ENCODE assay signal across 8 mouse cellular contexts in genomic region chr4:63545231-63545958, GRCm38 (mm10). TPM values are rescaled to one million over a fixed set of nuclear protein-coding genes. Genes with fewer than 3 reads are reported as not detected.
A peak's percentile ranks its signal among the peaks of the same experiment; 100 is the strongest.
DNase-seq lines count a peak whose midpoint lies in the region; ATAC-seq and TF ChIP-seq lines count a peak whose summit lies in the region.

No protein-coding gene starts in this region.

- H3K36me3 ChIP-seq in heart, embryonic 10.5 days = peaks cover 20% of the 10 kb centered on the region
- peaks cover 39% of the 10 kb centered on the region for H3K36me3 ChIP-seq in G1E (replicated peaks)
- H3K36me3 ChIP-seq in hindbrain, embryonic 10.5 days = peaks cover 30% of the 10 kb centered on the region

- no peak for TF ChIP-seq CTCF in G1E (IDR thresholded peaks at IDR 0.05; ENCODE audit: low read depth, low read length)

- no peak for DNase-seq in heart, embryonic 10.5 days (ENCODE audit: low spot score)
- no peak for DNase-seq in heart, postnatal 14 days
- no peak for DNase-seq in G1E (ENCODE audit: low spot score)
- DNase-seq in hindbrain, embryonic 10.5 days (ENCODE audit: low spot score) = no peak
- peak; percentile 7 for DNase-seq in lung, postnatal 14 days
- DNase-seq in layer of hippocampus, adult 11-12 months (ENCODE audit: low spot score) = no peak
- DNase-seq in testis, postnatal 14 days (ENCODE audit: low spot score) = no peak

- WGBS in heart, embryonic 10.5 days = 23% methylated on average over 26 of the region's 26 CpGs
- WGBS in hindbrain, embryonic 10.5 days = 22% methylated on average over 26 of the region's 26 CpGs

- ATAC-seq in G1E (ENCODE audit: extremely low read depth, insufficient number of reproducible peaks, low FRiP score, poor library complexity, severe bottlenecking) = no peak
- ATAC-seq in monocyte, adult 5-6 weeks (replicated peaks; ENCODE audit: insufficient number of reproducible peaks, low FRiP score, low TSS enrichment, poor library complexity, severe bottlenecking) = no peak

- H3K27ac ChIP-seq in heart, embryonic 10.5 days = peak overlapping the region; percentile 96
- H3K27ac ChIP-seq in hindbrain, embryonic 10.5 days = peak overlapping the region; percentile 97

- no peaks in the 10 kb centered on the region for H3K27me3 ChIP-seq in heart, embryonic 10.5 days (ENCODE audit: insufficient read depth, poor library complexity, severe bottlenecking)
- H3K27me3 ChIP-seq in G1E (ENCODE audit: insufficient read depth, low read length) = peaks cover 3% of the 10 kb centered on the region; the same call in 1 of the 2 replicates
- H3K27me3 ChIP-seq in hindbrain, embryonic 10.5 days (ENCODE audit: insufficient read depth, poor library complexity, severe bottlenecking) = no peaks in the 10 kb centered on the region

- H3K4me1 ChIP-seq in heart, embryonic 10.5 days = peaks cover 42% of the 10 kb centered on the region
- H3K4me1 ChIP-seq in G1E (ENCODE audit: insufficient read depth, low read depth, low read length) = peaks cover 36% of the 10 kb centered on the region
- peaks cover 35% of the 10 kb centered on the region for H3K4me1 ChIP-seq in hindbrain, embryonic 10.5 days (replicated peaks)

- H3K4me3 ChIP-seq in heart, embryonic 10.5 days = peak overlapping the region; percentile 87
- H3K4me3 ChIP-seq in G1E (ENCODE audit: low read depth, low read length) = peak overlapping the region; percentile 89
- peak overlapping the region; percentile 92 for H3K4me3 ChIP-seq in hindbrain, embryonic 10.5 days

- intact Hi-C loops in heart, postnatal 14 days (cut with DNase I) = loop anchor here (5.0 kb wide), 1 partner anchor 128 kb away; no protein-coding TSS in a partner anchor

- H3K9me3 ChIP-seq in heart, embryonic 10.5 days = no peaks in the 10 kb centered on the region
- no peaks in the 10 kb centered on the region for H3K9me3 ChIP-seq in G1E (replicated peaks)
- no peaks in the 10 kb centered on the region for H3K9me3 ChIP-seq in hindbrain, embryonic 10.5 days

RNA-seq across cellular contexts. Expression of gene Atp6v1g1, which starts 0.8 kb away (rescaled TPM):
- polyA plus RNA-seq in heart, embryonic 10.5 days (2016; fragmentation: Nextera tagmentation; extraction: Ambion mirVana) = 190 and 227 TPM in 2 replicates
- 100 to 1,000 TPM; 149 to 156 TPM for total RNA-seq in heart, postnatal 14 days (2021)
- 116 and 120 TPM in 2 replicates for total RNA-seq in G1E (2014; fragmentation: Nextera tagmentation)
- total RNA-seq in G1E (2017) = 220 and 233 TPM in 2 replicates
- polyA plus RNA-seq in G1E (2012) = 128 and 147 TPM in 2 replicates
- 310 and 365 TPM in 2 replicates for polyA plus RNA-seq in hindbrain, embryonic 10.5 days (2016; fragmentation: Nextera tagmentation; extraction: Ambion mirVana)
- total RNA-seq in monocyte, adult 5-6 weeks (2017) = 72.4 to 128 TPM (median 93.3 TPM) in 3 replicates

RNA-seq across cellular contexts. Expression of gene Tmem268, which starts 13.2 kb away (rescaled TPM):
- polyA plus RNA-seq in heart, embryonic 10.5 days (2016; fragmentation: Nextera tagmentation; extraction: Ambion mirVana) = 7.9 and 9.3 TPM in 2 replicates
- total RNA-seq in heart, postnatal 14 days (2021) = 1 to 10 TPM; 6.8 to 9.5 TPM
- 3.4 and 4.9 TPM in 2 replicates for total RNA-seq in G1E (2014; fragmentation: Nextera tagmentation)
- total RNA-seq in G1E (2017) = 9.7 and 12.8 TPM in 2 replicates
- 3.4 and 3.5 TPM in 2 replicates for polyA plus RNA-seq in G1E (2012)
- 7.6 and 10.2 TPM in 2 replicates for polyA plus RNA-seq in hindbrain, embryonic 10.5 days (2016; fragmentation: Nextera tagmentation; extraction: Ambion mirVana)
- 5.0 to 42.9 TPM (median 14.7 TPM) in 3 replicates for total RNA-seq in monocyte, adult 5-6 weeks (2017)

RNA-seq across cellular contexts. Expression of gene Whrn, which starts 49.6 kb away (rescaled TPM):
- polyA plus RNA-seq in heart, embryonic 10.5 days (2016; fragmentation: Nextera tagmentation; extraction: Ambion mirVana) = 4.0 and 5.3 TPM in 2 replicates
- total RNA-seq in heart, postnatal 14 days (2021) = 10 to 100 TPM; 23.9 to 26.2 TPM
- not detected in 2 replicates for total RNA-seq in G1E (2014; fragmentation: Nextera tagmentation)
- total RNA-seq in G1E (2017) = 0.12 and 0.38 TPM in 2 replicates
- not detected in 2 replicates for polyA plus RNA-seq in G1E (2012)
- 6.6 and 6.9 TPM in 2 replicates for polyA plus RNA-seq in hindbrain, embryonic 10.5 days (2016; fragmentation: Nextera tagmentation; extraction: Ambion mirVana)
- total RNA-seq in monocyte, adult 5-6 weeks (2017) = 0.78 to 3.2 TPM (median 0.85 TPM) in 3 replicates

RNA-seq across cellular contexts. Expression of gene Gm11213, which starts 59.7 kb away (rescaled TPM):
- not detected in 2 replicates for polyA plus RNA-seq in heart, embryonic 10.5 days (2016; fragmentation: Nextera tagmentation; extraction: Ambion mirVana)
- total RNA-seq in heart, postnatal 14 days (2021) = not detected
- total RNA-seq in G1E (2014; fragmentation: Nextera tagmentation) (not detected in 2 replicates), G1E (2017) (not detected in 2 replicates)
- polyA plus RNA-seq in G1E (2012) = not detected in 2 replicates
- not detected in 2 replicates for polyA plus RNA-seq in hindbrain, embryonic 10.5 days (2016; fragmentation: Nextera tagmentation; extraction: Ambion mirVana)
- total RNA-seq in monocyte, adult 5-6 weeks (2017) = not detected in 3 replicates
